Mouse (Mus musculus) splenic B cell, adult 2 months (primary cell): ENCODE data around the gene Mthfd1l.

Source experiments
- DNase-seq: peaks from one replicate; pipeline ENCODE4 v3.0.0-alpha.2; 2011; ENCODE audit warnings: low read depth, low spot score
- H3K27me3 ChIP-seq: 2 replicates; pipeline ENCODE4 v1.6.1; 2012; ENCODE audit warnings: mild to moderate bottlenecking, low read length, moderate library complexity, mixed read lengths; ENCODE audit not compliant: control insufficient read depth, poor library complexity, insufficient read depth, severe bottlenecking
- H3K36me3 ChIP-seq: 2 replicates; pipeline ENCODE4 v1.6.1; 2012; ENCODE audit warnings: mild to moderate bottlenecking, low read length, moderate library complexity, mixed read lengths; ENCODE audit not compliant: control insufficient read depth, poor library complexity, insufficient read depth, severe bottlenecking

Mthfd1l gene

GRCm38 (mm10) chr10:4096151-4096550 lies 123.2 kb downstream of the Mthfd1l start:
- no peaks in the 10 kb centered on the region for H3K36me3 ChIP-seq
- no peak for DNase-seq
- H3K27me3 ChIP-seq, result no peaks in the 10 kb centered on the region

GRCm38 (mm10) chr10:4100007-4100406 lies 127.1 kb downstream of the Mthfd1l start:
- Histone ChIP-seq H3K36me3 (no peaks in the 10 kb centered on the region), H3K27me3 (no peaks in the 10 kb centered on the region)
- peak; percentile 49 for DNase-seq

- Histone ChIP-seq H3K36me3 (no peaks in the 10 kb centered on the region), H3K27me3 (no peaks in the 10 kb centered on the region)
- DNase-seq, result no peak
These were observed 133.0 kb downstream of the Mthfd1l start for GRCm38 (mm10) chr10:4105676-4106528.

GRCm38 (mm10) chr10:4107661-4108338 lies 134.9 kb downstream of the Mthfd1l start:
- no peaks in the 10 kb centered on the region for H3K36me3 ChIP-seq
- H3K27me3 ChIP-seq, result no peaks in the 10 kb centered on the region
- no peak for DNase-seq

- H3K36me3 ChIP-seq, result no peaks in the 10 kb centered on the region
- no peaks in the 10 kb centered on the region for H3K27me3 ChIP-seq
- DNase-seq, result no peak
These were observed 135.5 kb downstream of the Mthfd1l start for GRCm38 (mm10) chr10:4108462-4108861.

- no peaks in the 10 kb centered on the region for H3K27me3 ChIP-seq
- no peak for DNase-seq
- H3K36me3 ChIP-seq, result no peaks in the 10 kb centered on the region
These were observed 138.3 kb downstream of the Mthfd1l start for GRCm38 (mm10) chr10:4111095-4111794.

GRCm38 (mm10) chr10:4111795-4112139 lies 138.8 kb downstream of the Mthfd1l start:
- no peaks in the 10 kb centered on the region for H3K36me3 ChIP-seq
- no peak for DNase-seq
- no peaks in the 10 kb centered on the region for H3K27me3 ChIP-seq

GRCm38 (mm10) chr10:4112611-4113327 lies 139.9 kb downstream of the Mthfd1l start:
- Histone ChIP-seq H3K27me3 (no peaks in the 10 kb centered on the region), H3K36me3 (no peaks in the 10 kb centered on the region)
- no peak for DNase-seq

- Histone ChIP-seq H3K36me3 (no peaks in the 10 kb centered on the region), H3K27me3 (no peaks in the 10 kb centered on the region)
- DNase-seq, result no peak
These were observed 140.4 kb downstream of the Mthfd1l start for GRCm38 (mm10) chr10:4113328-4113658.

- H3K36me3 ChIP-seq, result no peaks in the 10 kb centered on the region
- H3K27me3 ChIP-seq, result no peaks in the 10 kb centered on the region
- no peak for DNase-seq
These were observed 143.7 kb downstream of the Mthfd1l start for GRCm38 (mm10) chr10:4116653-4117052.

GRCm38 (mm10) chr10:4117091-4117490 lies 144.2 kb downstream of the Mthfd1l start:
- Histone ChIP-seq H3K36me3 (no peaks in the 10 kb centered on the region), H3K27me3 (no peaks in the 10 kb centered on the region)
- no peak for DNase-seq

GRCm38 (mm10) chr10:4119287-4119686 lies 146.4 kb downstream of the Mthfd1l start:
- Histone ChIP-seq H3K36me3 (no peaks in the 10 kb centered on the region), H3K27me3 (no peaks in the 10 kb centered on the region)
- DNase-seq, result no peak

GRCm38 (mm10) chr10:4120708-4121107 lies 147.8 kb downstream of the Mthfd1l start:
- DNase-seq, result no peak
- H3K36me3 ChIP-seq, result no peaks in the 10 kb centered on the region
- no peaks in the 10 kb centered on the region for H3K27me3 ChIP-seq

GRCm38 (mm10) chr10:4121197-4121596 lies 148.3 kb downstream of the Mthfd1l start:
- Histone ChIP-seq H3K36me3 (no peaks in the 10 kb centered on the region), H3K27me3 (no peaks in the 10 kb centered on the region)
- DNase-seq, result no peak
